Mouse (Mus musculus) olfactory bulb, adult 2 months (tissue): ENCODE measurements around the gene Arl5c.

Source experiments
- CTCF ChIP-seq: fragments of 200-500 bp; IDR thresholded peaks from 2 replicates; pipeline ENCODE4 v1.5.1; 2012; ENCODE audit warnings: low read depth, mild to moderate bottlenecking, low read length, moderate library complexity; ENCODE audit not compliant: insufficient read depth
- POLR2A ChIP-seq: fragments of 200-500 bp; IDR thresholded peaks from 2 replicates; pipeline ENCODE4 v1.6.1; 2012; ENCODE audit warnings: mild to moderate bottlenecking, low read depth, low read length, moderate library complexity; ENCODE audit not compliant: insufficient read depth

GRCm38 (mm10) chr11:97980531-97980966 lies 15.4 kb downstream of the Arl5c start:
- TF ChIP-seq CTCF (no peak), POLR2A (no peak)
